Mouse (Mus musculus) liver, adult 2 months (tissue): Measurements from ENCODE around the gene Prrt3.

Experiments used
- CTCF ChIP-seq: fragments of 200-500 bp; IDR thresholded peaks from 2 replicates; pipeline ENCODE4 v1.5.1; 2011; ENCODE audit warnings: low read depth, low read length, control low read depth
- POLR2A ChIP-seq: fragments of 200-500 bp; IDR thresholded peaks from 2 replicates; pipeline ENCODE4 v1.6.1; 2011; ENCODE audit warnings: low read length, control low read depth; ENCODE audit not compliant: insufficient read depth; ENCODE audit errors: extremely low read depth

DNA sequence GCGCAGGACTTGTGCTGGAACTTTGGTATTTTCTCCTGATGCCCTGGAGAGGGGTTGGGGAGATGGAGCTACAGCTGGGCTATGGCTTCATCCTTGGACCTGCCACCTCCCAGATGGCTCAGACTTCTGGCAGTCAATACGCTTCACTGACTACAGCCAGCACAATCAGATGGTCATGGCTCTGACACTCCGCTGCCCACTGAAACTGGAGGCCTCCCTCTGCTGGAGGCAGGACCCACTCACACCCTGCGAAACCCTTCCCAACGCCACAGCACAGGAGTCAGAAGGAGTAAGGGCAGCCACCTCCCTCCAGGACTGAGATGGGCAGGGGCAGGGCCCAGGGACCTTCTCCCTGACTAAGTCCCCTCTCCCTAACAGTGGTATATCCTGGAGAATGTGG is 36.1 kb downstream of the Prrt3 start:
- TF ChIP-seq CTCF: no peak
- TF ChIP-seq POLR2A: no peak
